Mouse (Mus musculus) E14TG2a.4 (cell line): ENCODE results near the gene Jmjd1c.

Source experiments
- H3K27me3 ChIP-seq: 2 replicates; pipeline ENCODE4 v1.6.1; 2014; ENCODE audit warnings: low read length, control low read depth; ENCODE audit not compliant: insufficient read depth
- H3K36me3 ChIP-seq: 2 replicates; pipeline ENCODE4 v1.6.1; 2014; ENCODE audit warnings: low read length, control low read depth; ENCODE audit not compliant: insufficient read depth
- H3K4me1 ChIP-seq: replicated peaks from 2 replicates; pipeline ENCODE4 v1.6.1; 2014; ENCODE audit warnings: low read depth, low read length, control low read depth
- H3K4me3 ChIP-seq: replicated peaks from 2 replicates; pipeline ENCODE4 v1.5.1; 2014; ENCODE audit warnings: mild to moderate bottlenecking, low read length
- H3K9me3 ChIP-seq: 2 replicates; pipeline ENCODE4 v1.6.1; 2014; ENCODE audit warnings: low read length, control low read depth
- CTCF ChIP-seq: conservative IDR thresholded peaks from 2 replicates; pipeline ENCODE4 v1.5.1; 2014; ENCODE audit warnings: low read length
- NANOG ChIP-seq: IDR thresholded peaks from 2 replicates; pipeline ENCODE4 v1.6.1; 2014; ENCODE audit warnings: borderline replicate concordance, low read length, mixed read lengths
- POU5F1 ChIP-seq: IDR thresholded peaks from 2 replicates; pipeline ENCODE4 v1.6.1; 2014; ENCODE audit warnings: low read length, borderline replicate concordance

Jmjd1c gene

DNA sequence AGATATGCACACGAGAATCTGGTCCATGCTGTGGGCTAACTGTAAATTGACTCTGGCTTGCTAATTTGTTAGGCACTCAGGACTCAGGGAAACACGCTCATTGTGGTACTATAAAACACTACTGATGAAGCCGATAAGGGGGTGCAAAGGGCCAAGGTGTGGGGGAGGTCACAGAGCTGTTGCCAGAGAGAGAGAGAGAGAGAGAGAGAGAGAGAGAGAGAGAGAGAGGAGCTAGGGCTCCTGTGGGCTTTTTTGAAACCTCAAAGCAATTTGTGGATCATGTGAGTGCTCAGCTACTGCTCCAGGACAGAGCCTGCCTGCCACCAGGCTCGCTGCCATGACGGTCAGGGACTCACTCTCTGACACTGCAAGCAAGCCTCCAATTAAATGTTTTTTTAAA, 202.9 kb downstream of the Jmjd1c start:
- no peak for TF ChIP-seq NANOG
- TF ChIP-seq CTCF: no peak
- TF ChIP-seq POU5F1: no peak
- H3K9me3 ChIP-seq: no peaks in the 10 kb centered on the region
- H3K27me3 ChIP-seq: no peaks in the 10 kb centered on the region
- H3K4me3 ChIP-seq: no peak overlapping the region
- H3K36me3 ChIP-seq: no peaks in the 10 kb centered on the region
- peaks cover 43% of the 10 kb centered on the region for H3K4me1 ChIP-seq

DNA sequence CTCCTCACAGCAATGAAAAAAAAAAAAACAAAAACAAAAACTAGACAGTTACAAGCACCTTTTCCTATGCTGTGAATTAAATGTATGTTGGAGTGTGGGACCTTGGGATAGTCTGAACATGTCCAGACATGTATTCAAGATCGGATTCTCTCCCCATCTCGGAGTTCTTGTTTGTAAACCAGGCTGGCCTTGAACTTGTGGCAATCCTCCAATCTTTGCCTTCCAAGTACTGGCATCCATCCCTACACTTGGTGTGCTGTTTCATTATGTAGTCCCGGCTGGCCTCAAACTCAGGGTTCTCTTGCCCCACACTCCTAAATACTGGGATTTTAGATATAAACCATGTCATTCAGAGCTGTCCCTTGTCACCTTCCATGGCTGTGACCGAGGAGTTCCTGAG, 203.4 kb downstream of the Jmjd1c start:
- Histone ChIP-seq H3K9me3 (0 out of 2 replicates have a peak, but pooled peaks cover 3% of the 10 kb centered on the region), H3K4me1 (peaks cover 43% of the 10 kb centered on the region), H3K27me3 (no peaks in the 10 kb centered on the region), H3K4me3 (no peak overlapping the region), H3K36me3 (no peaks in the 10 kb centered on the region)
- no peak for TF ChIP-seq NANOG
- TF ChIP-seq POU5F1: no peak
- no peak for TF ChIP-seq CTCF

DNA sequence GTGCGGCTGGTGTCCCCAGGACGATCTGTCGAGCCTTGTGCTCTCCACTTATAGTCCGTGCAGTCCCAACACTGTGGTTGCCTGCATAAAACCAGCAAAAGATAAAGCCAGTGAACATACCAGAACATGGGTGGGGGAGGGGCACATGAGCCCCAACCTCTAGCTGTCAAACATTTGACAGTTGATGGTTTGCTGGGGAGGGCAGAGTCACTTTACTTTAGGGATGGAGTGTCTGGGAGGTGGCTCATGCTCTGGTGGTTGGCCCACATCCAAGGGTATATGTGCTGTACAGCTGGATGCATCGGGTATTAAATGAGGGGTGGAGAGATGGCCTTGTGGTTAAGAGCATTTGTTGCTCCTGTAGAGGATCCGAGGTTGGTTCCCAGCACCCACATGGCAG, 205.1 kb downstream of the Jmjd1c start:
- TF ChIP-seq POU5F1: no peak
- TF ChIP-seq CTCF: no peak
- TF ChIP-seq NANOG: no peak
- Histone ChIP-seq H3K4me3 (no peak overlapping the region), H3K27me3 (no peaks in the 10 kb centered on the region)

DNA sequence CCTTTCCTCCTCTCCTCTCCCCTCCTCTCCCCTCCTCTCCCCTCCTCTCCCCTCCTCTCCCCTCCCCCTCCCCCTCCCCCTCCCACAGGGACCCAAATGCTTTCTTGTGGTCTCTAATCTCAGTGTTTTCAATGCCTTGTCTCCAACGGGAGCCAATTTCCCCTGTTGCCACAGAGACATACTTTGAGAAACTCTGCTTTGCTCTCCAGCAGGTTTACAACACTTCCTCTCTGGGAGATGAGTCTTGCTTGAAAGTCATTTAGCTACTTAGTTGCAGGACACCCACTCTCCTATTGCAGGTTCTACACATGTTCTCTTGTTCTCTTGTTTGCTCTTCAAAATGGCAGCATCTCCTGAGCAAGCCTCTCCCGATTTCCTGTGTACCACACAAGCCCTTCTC, 206.4 kb downstream of the Jmjd1c start:
- no peak for TF ChIP-seq CTCF
- no peak for TF ChIP-seq NANOG
- no peak for TF ChIP-seq POU5F1
- 0 out of 2 replicates have a peak, but pooled peaks cover 3% of the 10 kb centered on the region for H3K9me3 ChIP-seq
- H3K27me3 ChIP-seq: no peaks in the 10 kb centered on the region
- H3K4me3 ChIP-seq: no peak overlapping the region
- peaks cover 37% of the 10 kb centered on the region for H3K4me1 ChIP-seq
- H3K36me3 ChIP-seq: no peaks in the 10 kb centered on the region

More for the DNA sequence above, 205.1 kb downstream of the Jmjd1c start:
- 0 out of 2 replicates have a peak, but pooled peaks cover 3% of the 10 kb centered on the region for H3K9me3 ChIP-seq
- H3K4me1 ChIP-seq: peaks cover 37% of the 10 kb centered on the region
- H3K36me3 ChIP-seq: no peaks in the 10 kb centered on the region
